Mouse (Mus musculus) spleen, adult 2 months (tissue): ENCODE results near the gene Bag2.

Experiments used
- CTCF ChIP-seq: fragments of 200-500 bp; IDR thresholded peaks from 2 replicates; pipeline ENCODE4 v1.5.1; 2011; ENCODE audit warnings: mild to moderate bottlenecking, inconsistent platforms; ENCODE audit not compliant: insufficient read depth, insufficient read length, insufficient replicate concordance; ENCODE audit errors: extremely low read depth
- POLR2A ChIP-seq: fragments of 200-500 bp; IDR thresholded peaks from 2 replicates; pipeline ENCODE4 v1.6.1; 2011; ENCODE audit warnings: low read depth, low read length, inconsistent platforms

DNA sequence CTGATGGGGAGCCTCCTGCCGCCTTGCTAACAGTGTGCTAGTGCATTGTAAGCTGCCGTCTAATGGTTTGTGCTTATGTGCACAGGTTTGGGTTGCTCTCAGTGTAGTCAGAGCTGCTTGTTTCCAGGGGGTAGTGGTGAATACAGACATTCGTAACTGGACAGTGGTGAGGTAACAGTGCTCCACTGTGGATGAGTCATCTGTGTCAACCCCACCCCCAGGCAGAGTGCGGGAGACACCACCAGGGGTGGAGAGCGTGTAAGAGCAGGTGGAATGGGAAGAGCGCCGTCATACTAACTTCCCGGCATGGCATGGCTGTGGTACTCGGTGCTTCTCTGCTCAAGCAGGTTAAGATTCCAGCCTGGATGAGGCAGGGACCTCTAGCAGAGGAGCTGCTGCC lies 24.6 kb downstream of the Bag2 start:
- TF ChIP-seq CTCF = no peak
- TF ChIP-seq POLR2A = no peak
